Mouse (Mus musculus) stomach, postnatal 0 days (tissue): ENCODE data around the gene Fbxw9.

ENCODE experiments used
- CTCF ChIP-seq: IDR thresholded peaks from 2 replicates; pipeline ENCODE4 v1.5.1; 2016; ENCODE audit warnings: antibody characterized with exemption, low read depth, mild to moderate bottlenecking, moderate library complexity
- EP300 ChIP-seq: optimal IDR thresholded peaks from 2 replicates; pipeline ENCODE3; 2016; ENCODE audit warnings: antibody characterized with exemption

- TF ChIP-seq CTCF (no peak), EP300 (peak; percentile 40)
Measured at GRCm38 (mm10) chr8:85032622-85033311, 27.1 kb upstream of the Fbxw9 start.
